Mouse (Mus musculus): ENCODE data around the gene Dapl1. TPM values are rescaled to one million over a fixed set of nuclear protein-coding genes. Genes with fewer than 3 reads are reported as not detected.

Dapl1 gene
- total and polyA plus RNA-seq, 3 experiments = not detected

DNA sequence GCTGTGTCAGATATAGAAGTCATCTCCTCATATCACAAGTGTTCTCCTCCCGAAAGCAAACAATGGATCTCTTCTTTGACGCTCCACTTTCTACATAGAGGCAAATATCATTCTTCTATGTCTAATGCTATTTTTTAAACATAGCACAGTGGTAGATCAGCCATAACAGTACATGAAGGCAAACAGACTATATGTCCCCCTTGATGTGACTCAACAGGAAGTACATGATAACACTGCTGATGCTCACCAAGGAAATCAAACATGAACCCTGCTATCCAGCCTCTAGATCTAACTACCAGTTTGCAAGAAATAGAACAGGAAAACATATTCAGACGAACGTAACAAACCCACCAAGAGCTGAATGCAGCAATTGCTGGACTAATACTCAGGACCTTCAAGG is 10.1 kb upstream of the Dapl1 start:
- H3K9ac ChIP-seq (ENCODE audit: low read depth, low read length) = no peak overlapping the region
- no peak for DNase-seq
- intact Hi-C loops (cut with DNase I) = no loop called here
- no peak overlapping the region for H3K27ac ChIP-seq
- H3K79me2 ChIP-seq (replicated peaks; ENCODE audit: control insufficient read depth, insufficient read depth, low read length) = no peaks in the 10 kb centered on the region
- TF ChIP-seq EP300 (IDR thresholded peaks at IDR 0.05; ENCODE audit: insufficient read depth, low read depth, low read length) (no peak), CTCF (IDR thresholded peaks at IDR 0.05) (no peak), POLR2A (IDR thresholded peaks at IDR 0.05; ENCODE audit: insufficient read depth, low read depth, low read length) (no peak)
- H3K4me1 ChIP-seq (ENCODE audit: control insufficient read depth, insufficient read depth, low read length) = peaks cover 1% of the 10 kb centered on the region; the same call in 1 of the 2 replicates
- WGBS = 68% methylated on average over 4 of the region's 4 CpGs
- no peak overlapping the region for H3K4me3 ChIP-seq
- H3K27me3 ChIP-seq (ENCODE audit: control insufficient read depth, insufficient read depth, low read length) = no peaks in the 10 kb centered on the region
- H3K36me3 ChIP-seq (ENCODE audit: control insufficient read depth, insufficient read depth, low read length) = no peaks in the 10 kb centered on the region

DNA sequence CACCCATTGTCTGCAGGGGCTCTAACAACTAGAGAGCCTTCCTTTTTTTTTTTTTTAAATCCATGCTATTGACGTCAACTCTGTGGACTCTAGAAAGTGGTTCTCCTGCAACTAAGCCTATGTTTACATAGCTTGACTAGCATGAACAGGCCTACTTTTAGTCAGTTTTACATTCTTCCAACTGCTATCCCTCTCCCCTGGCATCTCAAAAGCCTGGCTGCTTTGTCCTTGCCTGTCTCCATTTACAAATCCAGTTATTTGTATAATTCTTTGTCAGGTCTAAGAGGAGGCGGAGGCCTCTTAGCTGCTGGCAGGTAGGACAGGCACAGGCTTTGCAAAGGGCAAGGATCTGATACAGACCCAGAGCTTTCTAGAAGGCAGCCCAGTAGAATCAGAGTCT is 627 bp downstream of the Dapl1 start:
- H3K36me3 ChIP-seq (ENCODE audit: control insufficient read depth, insufficient read depth, low read length) = no peaks in the 10 kb centered on the region
- H3K4me1 ChIP-seq (ENCODE audit: control insufficient read depth, insufficient read depth, low read length) = no peaks in the 10 kb centered on the region
- TF ChIP-seq EP300 (IDR thresholded peaks at IDR 0.05; ENCODE audit: insufficient read depth, low read depth, low read length) = no peak
- TF ChIP-seq CTCF (IDR thresholded peaks at IDR 0.05) = no peak
- TF ChIP-seq POLR2A (IDR thresholded peaks at IDR 0.05; ENCODE audit: insufficient read depth, low read depth, low read length) = no peak
- no peak overlapping the region for H3K27ac ChIP-seq
- H3K9ac ChIP-seq (ENCODE audit: low read depth, low read length) = no peak overlapping the region
- H3K4me3 ChIP-seq = no peak overlapping the region
- DNase-seq = no peak
- intact Hi-C loops (cut with DNase I) = no loop called here
- H3K79me2 ChIP-seq (replicated peaks; ENCODE audit: control insufficient read depth, insufficient read depth, low read length) = no peaks in the 10 kb centered on the region
- H3K27me3 ChIP-seq (ENCODE audit: control insufficient read depth, insufficient read depth, low read length) = no peaks in the 10 kb centered on the region
- whole genome bisulfite sequencing = 87% methylated on average over 2 of the region's 2 CpGs

DNA sequence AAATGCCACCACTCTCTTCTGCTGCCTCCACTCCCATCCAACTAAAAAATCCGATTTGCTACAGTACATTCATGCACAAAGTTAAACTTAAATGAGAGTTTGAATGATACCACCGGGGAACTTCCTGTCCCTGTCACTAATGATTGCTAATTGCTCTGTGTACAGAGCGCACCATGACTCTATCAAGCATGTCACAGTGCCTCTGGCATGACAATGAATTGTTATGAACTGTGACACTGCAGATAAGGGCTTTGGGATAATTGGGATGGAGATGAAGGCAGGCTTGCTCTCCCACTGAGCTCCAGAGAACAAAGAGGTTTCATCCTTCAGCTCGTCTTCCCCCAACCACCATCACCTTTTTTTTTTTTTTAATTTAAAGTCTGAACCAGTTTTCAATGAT is 1.2 kb downstream of the Dapl1 start:
- DNase-seq = no peak
- Histone ChIP-seq H3K9ac (ENCODE audit: low read depth, low read length) (no peak overlapping the region), H3K27me3 (ENCODE audit: control insufficient read depth, insufficient read depth, low read length) (no peaks in the 10 kb centered on the region), H3K79me2 (replicated peaks; ENCODE audit: control insufficient read depth, insufficient read depth, low read length) (no peaks in the 10 kb centered on the region), H3K4me3 (no peak overlapping the region), H3K4me1 (ENCODE audit: control insufficient read depth, insufficient read depth, low read length) (no peaks in the 10 kb centered on the region), H3K36me3 (ENCODE audit: control insufficient read depth, insufficient read depth, low read length) (no peaks in the 10 kb centered on the region), H3K27ac (no peak overlapping the region)
- intact Hi-C loops (cut with DNase I) = no loop called here
- TF ChIP-seq EP300 (IDR thresholded peaks at IDR 0.05; ENCODE audit: insufficient read depth, low read depth, low read length) (no peak), POLR2A (IDR thresholded peaks at IDR 0.05; ENCODE audit: insufficient read depth, low read depth, low read length) (no peak), CTCF (IDR thresholded peaks at IDR 0.05) (no peak)
- WGBS = 62% methylated on average over 4 of the region's 4 CpGs

DNA sequence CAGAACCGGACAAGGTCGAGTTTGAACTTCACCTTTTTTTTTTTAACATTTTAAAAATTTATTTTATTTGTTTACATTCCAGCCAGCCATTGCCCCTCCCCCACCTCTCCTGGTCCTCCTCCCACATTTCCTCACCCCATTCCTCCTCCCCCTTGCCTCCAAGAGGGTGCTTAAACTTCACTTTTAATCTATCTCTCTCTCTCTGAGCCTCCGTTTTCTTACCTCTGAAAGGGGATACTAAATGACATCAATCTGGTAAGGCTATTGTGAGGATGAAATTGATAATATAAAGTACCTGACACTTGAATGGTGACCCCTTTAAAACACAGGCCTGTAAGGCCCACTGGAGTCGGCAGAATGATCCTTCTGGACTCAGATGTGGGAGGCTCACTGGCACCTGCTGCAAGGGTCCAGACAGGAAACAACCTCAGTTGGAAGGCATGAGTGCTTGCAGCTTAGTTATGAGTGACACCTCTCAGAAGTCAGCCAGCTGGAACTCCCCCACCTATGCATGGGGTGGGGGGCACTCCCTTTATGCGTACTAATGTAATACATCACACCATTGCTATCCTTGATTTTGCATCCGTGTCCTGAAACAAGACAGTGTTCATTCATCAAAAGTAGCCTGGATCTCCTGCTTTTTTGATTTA is 1.9 kb downstream of the Dapl1 start:
- TF ChIP-seq POLR2A (IDR thresholded peaks at IDR 0.05; ENCODE audit: insufficient read depth, low read depth, low read length) (no peak), EP300 (IDR thresholded peaks at IDR 0.05; ENCODE audit: insufficient read depth, low read depth, low read length) (no peak)
- intact Hi-C loops (cut with DNase I) = no loop called here
- no peaks in the 10 kb centered on the region for H3K79me2 ChIP-seq (replicated peaks; ENCODE audit: control insufficient read depth, insufficient read depth, low read length)
- H3K4me1 ChIP-seq (ENCODE audit: control insufficient read depth, insufficient read depth, low read length) = no peaks in the 10 kb centered on the region
- 68% methylated on average over 6 of the region's 6 CpGs for WGBS
- H3K36me3 ChIP-seq (ENCODE audit: control insufficient read depth, insufficient read depth, low read length) = no peaks in the 10 kb centered on the region
- H3K4me3 ChIP-seq = no peak overlapping the region
- DNase-seq = no peak
- no peak overlapping the region for H3K9ac ChIP-seq (ENCODE audit: low read depth, low read length)
- no peaks in the 10 kb centered on the region for H3K27me3 ChIP-seq (ENCODE audit: control insufficient read depth, insufficient read depth, low read length)
- H3K27ac ChIP-seq = no peak overlapping the region

DNA sequence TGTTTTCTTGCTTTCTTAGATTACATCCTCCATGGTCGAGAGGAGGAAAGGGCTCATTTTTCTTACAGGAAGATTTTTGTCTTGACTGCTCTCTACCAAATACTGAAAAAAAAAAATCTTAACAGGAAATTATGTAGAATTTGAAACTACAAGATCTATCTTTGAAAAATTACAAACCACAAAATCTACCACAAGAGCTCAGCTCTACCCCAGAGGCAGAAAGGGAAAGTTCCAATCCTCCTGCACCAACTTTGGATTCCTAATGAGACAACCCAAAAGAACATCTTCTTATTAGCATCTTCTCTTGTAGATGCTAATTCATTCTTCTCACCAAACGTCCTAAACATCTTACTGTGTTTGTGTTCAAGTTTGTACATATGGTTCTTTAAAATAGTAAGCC is 3.8 kb downstream of the Dapl1 start:
- TF ChIP-seq EP300 (IDR thresholded peaks at IDR 0.05; ENCODE audit: insufficient read depth, low read depth, low read length) (no peak), CTCF (IDR thresholded peaks at IDR 0.05) (no peak), POLR2A (IDR thresholded peaks at IDR 0.05; ENCODE audit: insufficient read depth, low read depth, low read length) (no peak)
- Histone ChIP-seq H3K4me1 (ENCODE audit: control insufficient read depth, insufficient read depth, low read length) (no peaks in the 10 kb centered on the region), H3K79me2 (replicated peaks; ENCODE audit: control insufficient read depth, insufficient read depth, low read length) (no peaks in the 10 kb centered on the region), H3K9ac (ENCODE audit: low read depth, low read length) (no peak overlapping the region), H3K4me3 (no peak overlapping the region), H3K27ac (no peak overlapping the region), H3K36me3 (ENCODE audit: control insufficient read depth, insufficient read depth, low read length) (no peaks in the 10 kb centered on the region), H3K27me3 (ENCODE audit: control insufficient read depth, insufficient read depth, low read length) (no peaks in the 10 kb centered on the region)
- DNase-seq = no peak
- intact Hi-C loops (cut with DNase I) = no loop called here
- WGBS = 39% methylated on average over 2 of the region's 2 CpGs

DNA sequence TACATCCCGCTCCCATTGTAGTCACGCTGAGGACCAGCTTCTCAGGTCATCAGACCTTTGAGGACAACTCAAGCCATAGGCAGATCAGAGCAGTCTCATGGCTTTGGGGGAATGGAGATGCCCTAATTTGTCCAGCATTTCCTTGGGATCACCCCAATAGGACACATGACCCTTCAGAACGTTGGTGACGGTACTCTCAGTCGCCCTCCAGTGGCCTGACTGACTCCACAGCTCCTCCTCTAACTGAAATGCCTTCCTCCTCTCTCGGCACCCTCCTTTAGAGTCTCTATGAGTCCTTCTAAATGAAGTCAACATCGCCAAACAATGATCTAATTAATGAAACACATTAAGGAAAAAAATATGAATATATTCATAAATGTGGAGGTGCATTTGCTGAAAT is 5.9 kb downstream of the Dapl1 start:
- Histone ChIP-seq H3K4me1 (ENCODE audit: control insufficient read depth, insufficient read depth, low read length) (no peaks in the 10 kb centered on the region), H3K4me3 (no peak overlapping the region), H3K27me3 (ENCODE audit: control insufficient read depth, insufficient read depth, low read length) (no peaks in the 10 kb centered on the region), H3K27ac (no peak overlapping the region), H3K79me2 (replicated peaks; ENCODE audit: control insufficient read depth, insufficient read depth, low read length) (no peaks in the 10 kb centered on the region), H3K9ac (ENCODE audit: low read depth, low read length) (no peak overlapping the region), H3K36me3 (ENCODE audit: control insufficient read depth, insufficient read depth, low read length) (no peaks in the 10 kb centered on the region)
- intact Hi-C loops (cut with DNase I) = no loop called here
- no peak for DNase-seq
- 64% methylated on average over 7 of the region's 7 CpGs for WGBS
- TF ChIP-seq CTCF (IDR thresholded peaks at IDR 0.05) = peak; percentile 45
- TF ChIP-seq POLR2A (IDR thresholded peaks at IDR 0.05; ENCODE audit: insufficient read depth, low read depth, low read length) = no peak
